Comparison of ENCODE assay signal across 19 mouse cellular contexts in the genomic region with DNA sequence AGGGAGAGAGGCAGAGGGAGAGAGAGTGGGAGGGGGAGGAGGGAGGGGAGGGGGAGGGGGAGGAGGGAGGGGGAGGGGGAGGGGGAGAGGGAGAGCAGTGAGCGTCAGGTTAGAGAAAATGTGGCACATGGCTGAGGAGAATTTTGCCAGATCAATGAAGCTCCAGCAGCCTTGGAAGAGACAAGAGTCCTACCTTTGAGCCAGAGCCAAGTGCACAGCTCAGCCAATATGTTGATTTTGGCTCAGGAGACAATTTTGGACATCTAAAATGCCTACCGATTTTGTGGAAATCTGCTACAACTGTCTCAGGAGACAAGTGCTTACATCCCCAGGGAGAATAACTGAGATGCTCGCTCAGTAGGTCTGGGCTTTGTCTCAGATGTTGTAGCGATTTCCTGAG.
DNase-seq lines count a peak whose midpoint lies in the region; ATAC-seq lines count a peak whose summit lies in the region.
"Had no signal": no experiment of that assay in that cellular context is flagged by ENCODE, and none has a peak within 500 bp of the region (broad histone marks: within the 10 kb centered on the region; RNA-seq: fewer than 3 reads in every experiment).

No protein-coding gene starts in this region.

- peak; percentile 64; the same call in 1 of the 2 replicates for ATAC-seq in cerebellum, adult (ENCODE audit: insufficient number of reproducible peaks, low FRiP score, low TSS enrichment)
- ATAC-seq: inflammation-experienced regulatory T-cells, adult 6 months; midbrain, embryonic 13.5 days had no signal

- intact Hi-C loops in left cerebral cortex, postnatal 4 days (cut with DNase I), result no loop called here
- intact Hi-C loops in left cerebral cortex, postnatal 36 days (cut with DNase I), result no loop called here

- peak; percentile 47 for DNase-seq in left cerebral cortex, postnatal 4 days
- DNase-seq in left cerebral cortex, postnatal 36 days (ENCODE audit: low spot score in 2 of 2), result no peak
- DNase-seq in cerebellum, adult 8-10 months, result peak; percentile 48
- peak; percentile 55 to 56 for DNase-seq in cerebellum, postnatal 36 days
- no peak for DNase-seq in adrenal gland, postnatal 10 days
- no peak for DNase-seq in right cerebral cortex, postnatal 10 days (ENCODE audit: low spot score in 2 of 2)
- DNase-seq: adrenal gland, adult 8-10 months; B cell, adult 2 months; gastrocnemius, adult 2 months; kidney, adult 2 months; kidney, postnatal 10 days; liver, embryonic 13.5 days; lung, adult 2 months; lung, postnatal 14 days; right cerebral cortex, postnatal 25 days; spleen, adult 18-20 months had no signal

Comparison
In these comparisons a context has a peak if more than half of its experiments do, and no peak if none do; other contexts are left out.
1. DNase-seq: peak in left cerebral cortex, postnatal 4 days (single experiment), cerebellum, adult 8-10 months (single experiment) and cerebellum, postnatal 36 days (2 of 2); none in left cerebral cortex, postnatal 36 days (0 of 2), adrenal gland, postnatal 10 days (single experiment) and right cerebral cortex, postnatal 10 days (0 of 2).